ENCODE assay signal across 13 mouse cellular contexts in genomic region chr11:72987234-72987633, GRCm38 (mm10).
"Had no signal": no experiment of that assay in that cellular context is flagged by ENCODE, and none has a peak within 500 bp of the region (broad histone marks: within the 10 kb centered on the region; RNA-seq: fewer than 3 reads in every experiment).

No protein-coding gene starts in this region.

- H3K27ac ChIP-seq: layer of hippocampus, adult 2 months; limb, embryonic 13.5 days; liver, embryonic 14.5 days; midbrain, embryonic 12.5 days; neural tube, embryonic 12.5 days had no signal

- DNase-seq: kidney, adult 8-10 months; kidney, postnatal 10 days; kidney, postnatal 4 days; lung, adult 18-20 months; right cerebral cortex, postnatal 14 days; thymus, adult 18-20 months; thymus, postnatal 14 days had no signal

- H3K4me2 ChIP-seq: limb, embryonic 13.5 days; midbrain, embryonic 12.5 days; neural tube, embryonic 12.5 days had no signal

- H3K27me3 ChIP-seq: limb, embryonic 13.5 days; midbrain, embryonic 12.5 days; neural tube, embryonic 12.5 days had no signal

- H3K4me3 ChIP-seq: layer of hippocampus, adult 2 months; limb, embryonic 13.5 days; midbrain, embryonic 12.5 days; myocyte; neural tube, embryonic 12.5 days had no signal

- H3K4me1 ChIP-seq: midbrain, embryonic 12.5 days; neural tube, embryonic 12.5 days had no signal

- H3K9me3 ChIP-seq: limb, embryonic 13.5 days; midbrain, embryonic 12.5 days; neural tube, embryonic 12.5 days had no signal

- H3K36me3 ChIP-seq: limb, embryonic 13.5 days; midbrain, embryonic 12.5 days; neural tube, embryonic 12.5 days had no signal

- H3K9ac ChIP-seq: limb, embryonic 13.5 days; liver, embryonic 14.5 days; midbrain, embryonic 12.5 days; neural tube, embryonic 12.5 days had no signal
